Mouse (Mus musculus): Measurements from ENCODE around the gene Fam20b. TPM values are rescaled to one million over a fixed set of nuclear protein-coding genes. Genes with fewer than 3 reads are reported as not detected.
A peak's percentile ranks its signal among the peaks of the same experiment; 100 is the strongest.

Gene Fam20b
- 10 to 100 TPM; 59.9 to 61.3 TPM for total RNA-seq (2021)
- long read RNA-seq, experiment 1, full-length matches to known transcripts, result 13 of 21 reads
- long read RNA-seq, experiment 1, partial matches to known transcripts, result 1 of 21 reads
- long read RNA-seq, experiment 1, other reads (novel, unspliced or antisense), result 7 of 21 reads
- long read RNA-seq, experiment 2, full-length matches to known transcripts, result 7 of 11 reads
- long read RNA-seq, experiment 2, partial matches to known transcripts, result 0 of 11 reads
- long read RNA-seq, experiment 2, other reads (novel, unspliced or antisense), result 4 of 11 reads

DNA sequence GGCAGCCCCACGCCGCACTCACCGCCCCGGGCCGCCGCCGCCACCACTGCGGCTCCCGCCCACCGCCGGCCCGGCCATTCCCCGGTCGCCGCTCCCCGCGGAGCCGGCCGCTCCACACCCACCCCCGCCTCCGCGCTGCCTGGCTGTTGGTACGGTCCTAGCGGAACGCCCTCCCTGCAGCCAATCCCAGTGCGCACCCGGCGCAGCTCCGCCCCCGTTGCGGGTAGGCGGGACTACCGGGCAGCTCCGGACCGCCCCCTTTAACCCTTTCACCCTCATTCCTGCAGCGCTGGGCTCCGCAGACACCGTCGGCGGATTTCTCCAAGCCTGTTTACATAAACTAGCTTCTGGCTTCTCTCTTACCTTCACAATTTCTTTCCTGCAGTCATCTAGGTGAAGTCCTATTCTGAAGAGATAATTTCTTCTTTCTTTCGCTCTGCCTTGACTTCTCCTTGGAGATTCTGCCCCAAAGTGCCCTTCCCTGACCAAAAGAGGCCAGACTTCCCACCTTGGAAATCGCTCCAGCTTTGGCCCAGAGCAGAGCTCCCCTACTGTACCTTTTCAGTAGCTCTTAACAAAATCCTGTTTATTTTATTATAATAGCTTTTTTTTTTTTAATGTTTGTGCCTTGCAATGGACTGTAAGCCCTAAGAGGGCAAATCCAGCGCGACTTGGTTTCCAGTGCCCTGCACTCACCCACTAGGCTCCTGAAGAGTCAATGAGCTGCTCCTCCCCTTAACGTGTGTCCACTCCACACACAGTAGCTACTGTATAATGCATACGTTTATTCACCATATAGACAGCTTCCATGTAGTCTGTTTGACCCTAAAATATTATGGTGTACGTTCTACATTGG is at the start of gene Fam20b:
Gene Fam20b, minus strand, starts transcription at position 137 of the 856 bp plus-strand sequence.
- DNase-seq, result peak; percentile 97 to 98

DNA sequence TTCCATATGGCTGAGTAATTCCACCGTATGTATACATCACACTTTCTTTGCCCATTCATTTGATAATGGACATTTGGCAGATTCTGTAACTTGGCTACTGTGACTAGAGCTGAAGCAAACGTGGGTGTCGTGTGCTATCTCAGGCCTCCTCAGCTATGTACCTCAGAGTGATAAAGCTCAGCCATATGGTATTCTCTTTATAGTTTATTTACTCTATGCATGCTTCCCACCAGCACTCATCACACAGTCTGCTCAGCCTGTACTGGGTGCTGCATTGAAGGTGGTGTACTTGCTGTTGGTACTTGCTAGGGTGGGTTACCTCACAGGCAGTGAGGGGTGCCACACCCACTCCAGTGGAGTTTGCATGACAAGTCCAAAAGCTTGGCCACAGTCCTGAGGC is 46.4 kb upstream of the Fam20b start:
- DNase-seq, result no peak

DNA sequence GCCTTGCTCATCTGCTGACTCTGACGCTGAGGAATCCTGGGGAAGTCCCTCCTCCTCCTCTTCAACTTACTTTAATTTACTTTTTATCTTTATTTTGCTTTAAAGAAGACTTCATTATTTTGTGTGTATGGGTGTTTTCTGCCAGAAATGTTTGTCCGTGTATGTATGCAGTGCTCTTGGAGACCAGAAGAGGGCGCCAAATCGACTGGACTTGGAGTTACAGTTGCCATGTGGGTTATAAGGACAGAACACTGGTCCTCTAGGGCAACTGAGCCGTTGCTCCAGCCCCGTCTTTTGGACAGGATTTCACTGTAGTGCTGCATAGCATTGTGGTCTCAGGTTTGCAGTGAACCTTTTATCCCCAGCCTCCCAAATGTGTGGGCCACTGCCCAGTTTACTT is 45.7 kb upstream of the Fam20b start:
- no peak for DNase-seq

DNA sequence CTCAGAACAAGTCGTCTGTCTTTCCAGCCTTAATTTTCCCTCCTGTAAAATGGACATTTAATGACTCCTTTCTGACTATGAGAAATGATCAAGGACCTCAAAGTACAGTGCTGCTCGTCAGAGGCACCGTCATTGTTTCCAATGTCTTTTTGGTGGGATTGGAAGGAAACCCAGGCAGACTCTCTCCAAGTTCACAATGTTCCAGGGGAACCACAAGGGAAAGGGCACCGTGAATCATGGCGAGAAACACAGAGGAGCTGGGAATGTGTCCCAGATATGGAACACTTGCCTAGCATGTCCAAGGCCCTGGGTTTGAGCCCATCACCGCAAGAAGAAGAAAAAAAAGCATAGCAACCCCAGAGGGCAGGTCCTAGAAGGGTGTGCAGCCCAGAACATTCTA is 44.4 kb upstream of the Fam20b start:
- DNase-seq, result peak in 1 of 2 experiments; percentile 42

DNA sequence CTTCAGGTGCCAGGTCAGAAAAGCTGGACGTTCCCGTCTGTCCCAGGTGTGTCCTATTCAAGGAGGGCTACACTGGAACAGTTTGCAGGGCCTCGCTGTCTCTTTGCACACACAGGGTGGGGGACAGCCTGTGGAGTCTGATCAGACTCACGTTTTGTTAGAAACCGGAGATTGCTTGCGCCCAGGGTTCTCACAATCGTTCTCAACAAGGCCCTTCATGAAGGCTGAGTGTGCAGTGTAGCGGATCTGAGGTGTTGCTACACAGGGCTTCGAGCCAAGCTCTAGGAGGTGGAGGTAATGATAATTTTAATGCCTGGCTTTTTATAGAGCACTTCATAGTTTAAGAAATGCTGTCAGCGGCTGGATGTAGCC is 42.5 kb upstream of the Fam20b start:
- peak; percentile 36 to 38 for DNase-seq

DNA sequence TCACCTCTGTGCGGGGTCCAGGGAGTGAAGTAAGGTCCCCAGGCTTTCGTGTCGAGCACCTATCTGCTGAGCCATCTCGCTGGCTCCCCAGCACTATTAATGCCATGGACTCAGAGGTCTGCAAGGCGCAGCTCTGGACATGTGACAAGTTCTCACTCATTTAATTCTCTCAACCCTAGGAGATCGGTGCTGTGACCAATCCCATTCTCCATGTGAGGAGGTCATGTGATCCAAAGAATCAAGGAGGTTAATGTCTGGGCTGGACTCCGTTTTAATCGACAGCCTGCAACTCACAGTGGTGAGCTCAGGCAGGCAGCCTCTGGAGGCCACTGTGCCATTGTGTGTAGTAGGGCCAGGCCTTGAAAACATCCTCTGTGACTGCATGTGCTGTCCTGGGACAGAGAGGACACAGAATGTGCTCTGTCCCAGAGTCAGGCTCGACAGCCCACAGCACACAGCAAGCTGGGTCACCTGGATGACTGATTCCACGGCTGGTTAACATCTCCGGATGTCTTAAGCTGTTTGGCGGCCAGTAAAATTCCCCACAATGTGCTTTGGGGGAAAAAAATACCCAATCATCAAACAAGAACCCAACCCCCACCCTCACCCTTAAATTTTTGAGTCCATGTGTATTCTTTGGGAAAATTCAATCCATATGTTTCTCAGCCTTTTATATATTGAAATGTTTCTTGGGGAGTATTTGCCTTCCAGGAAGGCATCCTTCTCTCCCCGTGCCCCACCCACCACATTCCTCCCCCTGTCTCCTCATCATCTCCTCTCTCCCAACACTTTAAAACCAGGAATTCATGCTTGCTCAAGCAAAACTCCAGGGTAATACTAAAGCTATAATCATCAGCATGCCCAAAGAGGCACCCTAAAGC is 41.9 kb upstream of the Fam20b start:
- no peak for DNase-seq

DNA sequence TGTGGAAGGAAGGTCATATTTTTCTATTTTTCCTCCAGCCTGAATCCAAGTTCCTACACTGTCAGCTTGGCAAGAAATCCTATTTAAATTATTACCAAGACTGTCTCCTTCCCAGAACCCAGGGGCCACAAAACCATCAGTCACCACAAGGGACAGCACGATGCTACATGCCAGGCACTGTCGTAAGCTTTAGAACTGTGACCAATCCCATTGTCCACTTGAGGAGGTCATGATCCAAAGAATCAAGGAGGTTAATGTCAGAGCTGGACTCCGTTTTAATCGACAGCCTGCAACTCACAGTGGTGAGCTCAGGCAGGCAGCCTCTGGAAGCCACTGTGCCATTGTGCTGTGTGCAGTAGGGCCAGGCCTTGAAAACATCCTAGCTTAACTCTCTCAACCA is 39.4 kb upstream of the Fam20b start:
- no peak for DNase-seq

DNA sequence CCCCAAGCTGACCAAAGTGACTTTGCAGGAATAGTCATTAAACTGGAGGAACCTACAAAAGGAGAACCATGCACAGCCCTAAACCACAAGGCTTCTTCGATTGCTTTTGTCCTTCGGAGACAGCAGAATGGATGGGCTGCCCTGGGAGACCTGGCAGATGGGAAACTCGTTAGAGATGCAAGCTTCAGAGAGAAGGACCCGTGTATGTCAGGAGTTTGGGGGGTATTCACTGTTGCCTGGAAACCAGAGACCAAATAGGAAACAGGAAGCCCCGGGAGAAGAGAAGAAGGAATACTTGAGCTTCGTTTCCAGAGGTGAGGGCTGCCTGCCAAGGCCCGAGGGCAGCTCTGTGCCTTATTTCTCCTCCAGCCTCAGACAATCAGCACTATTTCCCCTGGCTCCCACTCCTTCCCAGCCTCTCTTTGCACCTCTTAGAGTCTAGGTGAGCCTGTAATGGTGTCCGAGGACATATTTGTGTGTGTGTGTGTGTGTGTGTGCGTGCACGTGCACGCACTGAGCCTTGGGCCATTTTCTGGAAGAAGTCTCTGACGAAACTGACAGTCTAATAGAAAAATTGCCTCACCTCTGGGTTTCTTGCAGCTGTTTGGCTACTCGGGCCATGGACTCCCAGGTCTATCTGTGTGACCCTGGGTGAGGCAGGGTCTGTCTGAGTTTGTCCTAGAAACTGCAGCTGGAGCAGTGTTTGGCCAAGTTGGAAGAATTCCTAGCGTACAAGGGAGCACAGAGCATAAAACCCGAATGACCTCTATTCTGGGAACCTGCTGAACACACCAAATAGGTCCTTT is 35.9 kb upstream of the Fam20b start:
- DNase-seq, result peak; percentile 48

DNA sequence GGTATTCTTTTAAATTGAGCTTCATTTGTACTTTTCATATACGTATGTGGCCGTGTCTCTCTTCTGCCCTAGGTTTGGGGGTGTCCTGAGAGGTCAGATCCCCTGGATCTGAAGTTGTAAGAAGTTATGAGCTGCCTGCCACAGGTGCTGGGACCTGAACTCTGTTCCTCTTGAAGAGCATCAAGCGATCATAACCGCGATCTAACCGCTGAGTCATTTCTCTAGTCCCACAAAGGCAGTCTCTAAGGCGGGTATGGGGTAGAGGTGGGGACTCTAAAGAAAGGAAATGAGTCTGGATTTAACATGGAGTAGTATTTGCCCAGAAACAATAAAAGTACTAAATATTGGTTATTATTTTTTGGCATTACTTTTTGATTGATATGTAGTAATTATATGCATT is 34.1 kb upstream of the Fam20b start:
- DNase-seq, result no peak

DNA sequence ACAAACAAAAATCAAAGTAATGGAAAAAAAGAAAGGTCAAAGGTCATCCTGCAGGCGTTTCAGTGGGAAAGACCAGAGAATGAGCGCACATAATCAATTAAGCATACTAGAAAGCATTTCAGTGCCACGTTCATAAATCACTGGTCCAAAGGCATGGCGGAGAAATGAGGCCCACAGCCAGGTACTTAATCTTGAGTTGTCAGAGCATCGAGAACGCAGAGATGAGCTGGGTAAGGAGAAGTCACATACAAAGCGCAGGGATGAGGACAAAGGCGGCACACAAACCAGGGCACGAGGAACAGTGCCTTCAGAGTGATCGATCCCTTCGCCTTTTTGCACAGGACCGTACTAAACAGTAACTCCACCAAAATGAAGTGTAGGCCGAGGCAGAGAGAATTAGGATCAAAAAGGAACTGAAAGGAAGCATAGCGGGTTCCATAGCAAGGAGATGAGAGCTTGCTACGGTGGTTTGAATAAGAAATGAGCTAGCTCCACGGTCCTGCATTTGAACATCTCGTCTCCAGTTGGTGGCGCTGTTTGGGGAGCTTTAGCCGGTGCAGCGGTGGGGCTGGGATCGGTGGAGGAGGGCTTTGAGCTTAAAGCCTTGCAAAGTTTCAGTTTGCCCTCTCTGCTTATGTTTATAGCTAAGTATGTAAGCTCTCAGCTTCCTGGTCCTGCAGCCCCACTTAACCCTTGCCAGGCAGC is 33.3 kb upstream of the Fam20b start:
- DNase-seq, result peak; percentile 57 to 84

DNA sequence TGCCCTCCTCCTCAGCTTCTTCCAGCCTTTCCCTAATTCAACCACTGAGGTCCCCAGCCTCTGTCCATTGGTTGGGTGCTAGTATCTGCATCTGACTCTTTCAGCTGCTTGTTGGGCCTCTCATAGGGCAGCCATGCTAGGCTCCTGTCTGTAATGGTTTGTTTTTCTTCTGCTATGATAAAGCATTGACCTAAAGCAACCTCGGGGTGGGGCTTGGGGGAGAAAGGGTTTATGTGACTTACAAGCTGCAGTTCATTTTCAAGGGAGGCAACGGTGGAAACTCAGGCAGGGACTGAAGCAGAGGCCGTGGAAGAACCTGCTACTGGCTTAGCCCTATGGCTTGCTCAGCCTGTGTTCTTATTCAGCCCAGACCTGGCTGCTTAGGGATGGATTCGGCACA is 31.4 kb upstream of the Fam20b start:
- no peak for DNase-seq

DNA sequence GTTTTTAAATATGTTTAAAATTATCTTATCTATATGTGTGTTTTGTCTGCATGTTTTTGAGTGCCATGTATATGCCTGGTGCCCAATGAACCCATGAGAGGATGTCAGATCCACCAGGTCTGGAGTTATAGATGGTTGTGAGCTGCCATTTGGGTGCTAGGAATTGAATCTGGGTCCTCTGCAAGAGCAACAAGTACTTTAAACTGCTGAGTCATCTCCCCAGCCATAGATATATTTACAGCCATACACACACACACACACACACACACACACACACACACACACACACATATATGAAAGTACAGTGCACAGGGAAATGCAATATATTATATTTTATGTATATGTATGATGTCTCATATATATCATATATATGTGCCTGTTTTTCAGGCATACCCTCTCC is 30.2 kb upstream of the Fam20b start:
- DNase-seq, result no peak

DNA sequence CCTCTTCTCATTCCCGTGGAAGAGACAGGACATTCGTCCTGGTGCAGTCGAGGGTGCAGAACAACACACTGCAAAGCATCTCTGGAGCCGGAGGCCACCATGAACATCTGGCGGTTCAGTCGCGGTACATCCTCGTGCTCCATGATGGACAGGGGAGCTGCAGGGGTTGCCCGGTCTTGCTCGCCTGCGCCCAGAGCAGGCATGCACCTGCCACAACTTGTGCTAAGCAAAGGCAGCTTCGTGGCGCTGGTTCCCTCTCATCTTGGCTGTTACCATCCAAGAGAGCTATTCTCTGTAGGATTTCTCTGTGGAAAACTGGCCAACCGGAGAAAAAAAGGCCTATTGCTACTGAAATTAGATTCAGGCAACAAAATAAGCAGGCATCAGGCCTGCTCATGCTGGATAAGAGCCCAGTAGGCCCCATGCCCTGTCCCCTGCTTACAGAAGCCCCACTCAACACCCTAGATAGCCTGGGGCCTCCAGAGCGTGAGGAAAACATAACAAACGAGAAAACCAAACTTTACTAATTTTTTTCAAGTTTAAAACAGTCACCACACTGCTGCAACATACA is 29.6 kb upstream of the Fam20b start:
- DNase-seq, result no peak

DNA sequence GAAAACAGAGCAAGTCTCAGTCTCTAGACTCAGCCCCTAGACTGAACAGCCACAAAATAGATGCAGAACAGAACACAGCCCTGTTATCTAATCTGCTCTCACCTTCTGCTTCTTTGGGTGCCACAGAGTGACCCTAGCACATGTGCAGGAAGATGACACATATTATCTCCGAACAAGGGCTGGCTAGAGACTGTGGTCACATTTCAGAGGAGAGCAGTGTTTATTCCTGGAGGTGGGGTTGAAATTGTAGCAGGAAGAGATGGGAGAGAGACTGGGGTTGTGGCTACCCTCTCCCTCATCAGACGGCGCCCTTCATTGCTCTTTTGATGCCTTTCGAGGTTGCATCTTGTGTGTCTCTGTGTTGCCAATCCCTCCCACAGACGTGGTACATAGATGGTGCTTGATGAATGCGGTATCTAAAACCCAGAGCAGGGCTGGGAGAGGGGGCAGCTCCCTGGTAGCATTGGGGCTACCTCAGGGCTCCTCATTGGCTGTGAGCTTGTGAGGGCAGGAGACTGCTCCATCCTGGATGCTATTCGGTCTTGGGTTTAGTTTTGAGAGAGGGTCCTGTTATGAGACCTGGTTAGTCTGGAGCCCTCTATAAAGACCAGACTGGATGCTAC is 26.4 kb upstream of the Fam20b start:
- no peak for DNase-seq

DNA sequence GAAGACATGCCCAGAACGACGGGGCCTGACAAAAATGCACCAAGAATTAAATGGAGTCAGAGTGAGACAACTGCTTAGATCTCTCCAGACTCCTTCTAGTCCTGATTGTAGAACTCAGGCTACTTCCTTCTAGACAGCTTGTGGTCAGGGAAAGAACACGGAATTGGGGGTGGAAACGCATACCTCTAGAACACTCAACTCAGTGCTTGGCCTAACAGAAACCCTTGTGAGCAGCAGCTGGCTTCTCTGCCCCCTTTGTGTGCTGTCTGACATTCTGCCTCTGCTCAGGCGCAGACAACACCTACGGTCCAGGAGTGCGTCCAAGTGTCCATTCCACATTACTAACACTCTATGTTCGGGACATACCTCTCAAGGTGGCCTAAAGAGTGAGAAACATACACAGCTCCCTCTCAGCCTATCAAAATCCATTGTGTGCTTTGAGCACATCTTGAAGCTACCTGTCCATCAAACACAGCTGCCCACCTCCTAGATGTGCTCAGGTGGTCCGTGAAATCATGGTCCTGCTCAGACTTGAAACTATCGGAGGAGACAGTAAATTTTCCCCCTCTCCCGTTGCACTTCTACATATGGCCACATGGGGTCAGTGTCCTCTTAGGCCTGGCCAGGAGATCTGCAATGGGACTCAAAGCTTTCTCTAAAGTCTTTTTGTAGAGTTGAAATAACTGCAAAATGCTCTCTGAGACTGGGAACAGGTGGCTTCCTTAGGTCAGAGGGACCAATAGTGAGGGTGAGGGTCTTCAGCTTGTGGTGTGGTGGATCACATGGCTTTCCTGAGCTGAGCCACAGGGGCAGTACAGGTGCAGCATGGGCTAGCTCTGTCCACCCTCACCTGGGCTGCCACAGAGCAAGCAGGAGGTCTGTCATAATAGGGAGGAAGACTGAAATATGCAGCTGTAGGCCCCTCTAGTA is 22.9 kb upstream of the Fam20b start:
- peak; percentile 61 to 84 for DNase-seq

DNA sequence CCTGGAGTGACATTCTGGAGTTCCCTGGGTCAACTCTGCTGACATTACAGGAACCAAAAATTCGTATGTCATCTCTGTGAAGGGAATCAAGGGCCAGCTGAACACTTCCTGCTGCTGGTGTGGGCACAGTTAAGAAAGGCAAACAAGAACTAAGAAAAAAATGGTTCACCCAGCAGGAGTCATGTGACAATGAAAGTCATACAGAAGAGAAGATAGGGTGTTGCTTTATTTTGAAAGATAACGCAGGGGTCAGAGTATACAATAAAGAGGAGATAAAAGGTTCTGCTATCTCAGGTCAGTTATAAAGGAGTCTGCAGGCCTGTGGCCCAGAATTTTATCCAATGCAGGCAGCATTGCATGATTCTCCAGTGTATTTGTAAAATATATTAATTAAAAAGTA is 16.9 kb upstream of the Fam20b start:
- DNase-seq, result no peak

DNA sequence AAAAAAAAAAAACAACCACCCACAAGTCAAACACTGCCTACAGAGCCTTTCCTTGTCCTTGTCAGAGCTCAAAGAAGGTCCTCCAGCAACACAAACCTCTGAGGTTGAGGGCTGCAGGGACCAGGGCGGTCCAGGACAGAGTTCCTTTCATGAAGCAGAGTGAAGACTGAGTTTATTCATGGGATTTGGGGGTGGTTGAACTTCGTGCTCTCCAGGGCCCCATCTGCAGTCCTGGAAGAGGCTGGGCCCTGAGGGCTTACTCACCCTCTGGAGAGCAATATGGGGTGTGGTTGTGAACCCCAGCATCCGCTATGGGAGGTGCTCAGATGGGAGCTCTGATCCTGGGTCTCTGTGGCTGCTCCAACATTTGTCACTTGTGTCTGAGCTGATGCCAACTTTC is 15.1 kb upstream of the Fam20b start:
- DNase-seq, result no peak

DNA sequence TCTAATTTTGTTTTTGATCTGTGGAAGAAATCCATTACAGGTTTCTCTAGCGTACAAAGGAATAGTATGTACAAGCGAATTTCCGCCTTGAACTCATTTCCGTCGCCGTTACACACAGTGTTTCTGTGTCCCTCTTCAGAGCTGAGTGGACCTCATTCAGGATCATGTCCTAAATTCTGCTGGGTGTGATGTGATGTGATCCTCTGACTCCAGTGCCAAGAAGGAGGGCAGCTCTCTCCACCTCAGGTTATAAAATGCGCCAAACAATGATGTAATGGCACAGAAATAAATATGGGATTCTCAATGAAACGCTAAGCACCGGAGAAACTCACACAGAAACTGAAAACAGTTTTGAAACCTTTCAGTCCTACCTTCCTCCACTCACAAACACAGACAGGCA is 14.7 kb upstream of the Fam20b start:
- DNase-seq, result peak; percentile 39 to 63

DNA sequence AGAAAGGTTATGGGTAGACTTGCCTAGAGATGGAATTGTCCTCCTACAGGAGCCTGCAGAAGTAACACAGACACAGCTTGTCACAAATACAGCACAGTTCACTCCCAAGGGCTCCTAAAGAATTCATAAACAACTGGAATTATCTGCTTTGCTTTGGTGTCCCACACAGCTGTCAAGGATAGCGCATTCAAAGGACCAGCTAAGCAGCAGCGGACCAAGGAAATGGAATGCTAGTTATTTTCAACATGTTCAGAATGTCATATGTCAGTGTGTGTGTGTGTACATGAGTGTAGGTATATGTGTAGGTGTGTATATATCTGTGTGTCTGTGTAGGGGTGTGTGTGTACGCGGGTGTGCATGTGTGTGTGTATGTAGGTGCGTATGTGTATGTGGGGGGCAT is 14.1 kb upstream of the Fam20b start:
- DNase-seq, result no peak
